Mouse (Mus musculus) cerebellum, postnatal 14 days (tissue): ENCODE measurements around the gene Crybg1.
A peak's percentile ranks its signal among the peaks of the same experiment; 100 is the strongest.

Experiments used
- DNase-seq, 2 experiments: peaks; one replicate each; pipeline ENCODE4 v3.0.0; 2021; ENCODE audit warnings: mixed read lengths in 2 of 2

The Crybg1 gene

DNA sequence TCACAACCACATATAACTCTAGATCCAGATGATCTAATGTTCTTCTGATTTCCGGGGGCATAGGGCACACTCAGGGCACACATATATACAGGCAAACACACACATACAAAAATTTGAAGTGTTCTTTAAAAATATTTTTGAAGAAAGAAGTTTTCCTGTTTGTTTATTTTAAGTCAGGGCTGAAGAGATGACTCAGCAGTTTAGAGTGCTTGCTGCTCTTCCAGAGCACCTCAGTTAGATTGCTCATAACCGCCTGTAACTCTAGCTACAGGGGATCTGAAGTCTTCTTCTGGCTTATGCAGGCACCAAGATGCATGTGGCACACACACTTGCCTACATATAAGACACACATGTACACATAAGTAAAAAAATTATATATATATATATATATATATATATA, 56.9 kb downstream of the Crybg1 start:
- no peak for DNase-seq

DNA sequence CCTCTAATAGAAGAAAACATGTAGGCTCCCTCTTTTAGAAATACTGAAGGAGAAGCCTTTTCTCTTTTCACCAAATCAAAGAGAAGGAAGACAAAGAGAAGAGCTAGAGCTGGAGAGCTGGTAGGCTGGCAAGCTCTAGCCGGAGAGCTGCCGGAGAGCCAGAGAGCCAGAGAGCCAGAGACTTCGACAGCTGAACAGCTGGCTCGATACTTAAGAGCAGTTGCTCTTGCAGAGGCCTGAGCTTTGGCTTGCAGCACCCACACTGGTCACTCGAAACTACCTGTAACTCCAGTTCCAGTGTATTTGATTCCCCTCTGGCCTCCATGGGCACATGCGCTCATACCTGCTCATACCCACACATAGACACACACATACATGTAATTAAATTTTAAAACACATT, 68.3 kb downstream of the Crybg1 start:
- DNase-seq, result no peak

DNA sequence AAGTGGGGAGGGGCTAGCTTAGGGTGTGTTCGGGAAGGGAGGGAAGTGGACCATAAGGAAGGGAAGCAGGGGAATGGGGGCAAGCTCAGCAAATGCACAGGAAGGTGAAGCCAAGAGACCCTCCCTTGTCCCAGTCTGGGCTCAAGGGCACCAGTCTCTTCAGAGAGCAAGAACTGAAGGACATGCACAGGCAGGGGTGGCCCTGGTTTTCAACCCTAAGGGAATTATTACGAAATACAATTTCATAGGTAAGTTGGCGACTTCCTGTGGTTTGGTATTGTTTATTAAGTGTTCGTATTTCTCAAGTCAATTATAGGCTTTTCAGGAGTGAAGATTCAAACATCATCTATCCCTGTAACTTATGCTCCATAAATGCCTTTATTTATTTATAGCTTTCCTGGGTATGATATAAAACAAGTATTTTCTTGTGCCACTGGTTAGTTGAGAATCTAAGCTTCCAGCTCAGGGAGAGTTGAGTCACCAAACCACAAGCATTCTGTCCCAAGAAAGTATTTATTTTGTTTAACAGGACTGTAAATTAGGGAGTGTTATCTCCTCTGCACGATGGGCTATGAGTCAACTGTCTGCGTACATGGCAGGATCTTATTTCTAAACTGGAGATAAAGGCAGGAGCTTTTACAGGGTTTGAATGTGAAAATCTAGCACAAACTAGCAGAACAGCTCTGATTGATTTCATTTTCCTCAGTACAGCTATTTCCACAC, 69.7 kb downstream of the Crybg1 start:
- DNase-seq, result no peak

DNA sequence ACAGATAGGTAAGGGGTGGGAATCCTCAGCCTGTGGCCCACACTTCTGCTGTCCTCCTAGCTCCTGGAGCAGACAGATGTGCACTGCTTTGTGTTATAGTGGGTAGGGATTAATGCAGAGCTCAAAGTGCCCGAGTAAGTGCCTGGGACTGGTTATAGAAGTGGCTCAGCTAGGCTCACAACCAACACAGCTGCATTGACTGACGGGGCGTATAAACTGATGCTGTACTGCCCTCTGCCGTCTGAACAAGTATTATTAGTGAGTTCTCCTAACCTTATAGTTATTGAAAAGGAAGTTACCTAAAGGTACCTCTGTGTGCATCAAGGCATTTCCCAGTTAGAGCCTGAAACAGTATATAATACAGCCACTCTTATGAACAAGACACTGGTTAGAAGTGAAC, 77.6 kb downstream of the Crybg1 start:
- peak; percentile 66 to 70 for DNase-seq

DNA sequence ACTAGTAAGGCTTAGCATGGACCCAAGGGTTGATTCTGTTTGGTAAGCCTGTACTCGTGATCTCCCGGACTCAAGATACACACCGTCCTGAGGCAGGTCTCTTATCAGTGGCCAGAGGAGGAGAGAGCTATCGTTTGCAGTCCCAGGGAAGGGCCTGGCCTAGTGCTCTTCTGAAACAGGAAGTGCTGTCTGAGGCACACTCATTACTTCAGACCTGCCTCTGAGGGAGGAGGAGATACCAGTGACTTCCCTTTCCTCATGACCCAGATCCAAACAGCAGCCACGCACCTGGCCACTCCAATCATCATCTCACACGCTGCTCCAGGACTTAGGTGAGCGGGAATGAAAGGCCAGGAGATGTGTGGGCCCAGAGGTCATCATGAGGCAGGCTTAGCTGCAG, 79.5 kb downstream of the Crybg1 start:
- no peak for DNase-seq

DNA sequence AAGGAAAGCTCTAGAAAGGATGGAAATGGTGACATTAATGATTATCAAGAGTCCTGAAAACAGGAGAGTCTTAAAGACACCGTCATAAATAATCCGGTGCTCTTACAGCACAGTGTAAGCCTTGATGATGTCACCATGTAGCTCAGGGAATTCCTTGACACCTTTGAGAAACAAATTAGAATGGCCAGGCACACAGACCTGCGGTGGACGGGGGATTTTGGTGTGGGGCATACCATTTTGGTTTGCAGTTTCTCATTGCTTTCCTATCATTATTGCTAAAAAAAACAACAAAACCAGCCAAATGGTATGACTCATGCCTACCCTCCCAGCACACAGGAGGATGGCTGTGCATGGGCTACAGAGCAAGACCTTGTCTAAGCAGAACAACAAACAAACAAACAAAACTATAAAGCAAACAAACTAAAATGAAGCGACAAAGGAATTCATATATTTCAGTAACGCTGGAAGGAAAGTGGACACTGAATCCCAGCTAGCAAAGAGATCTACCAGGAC, 82.7 kb downstream of the Crybg1 start:
- no peak for DNase-seq

DNA sequence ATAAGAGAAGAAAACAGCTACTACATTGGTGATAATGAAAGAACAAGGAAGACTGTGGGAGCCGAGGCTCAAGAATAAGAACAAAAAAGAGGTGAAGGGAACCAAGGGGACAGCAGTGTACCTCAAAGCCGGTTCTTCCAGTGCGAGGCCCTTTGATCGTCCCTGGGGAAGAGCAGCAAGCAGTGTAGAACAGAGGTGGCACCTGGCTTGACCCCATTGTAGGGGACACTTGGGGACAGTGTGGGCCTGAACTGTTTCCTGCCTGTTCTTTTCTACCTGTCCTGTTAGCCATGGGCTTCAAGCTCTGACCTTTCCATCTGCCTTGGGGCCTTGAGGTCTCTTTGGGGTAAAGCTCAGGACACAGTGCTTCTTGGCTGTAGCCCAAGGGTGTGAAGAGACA, 85.7 kb downstream of the Crybg1 start:
- DNase-seq, result no peak

DNA sequence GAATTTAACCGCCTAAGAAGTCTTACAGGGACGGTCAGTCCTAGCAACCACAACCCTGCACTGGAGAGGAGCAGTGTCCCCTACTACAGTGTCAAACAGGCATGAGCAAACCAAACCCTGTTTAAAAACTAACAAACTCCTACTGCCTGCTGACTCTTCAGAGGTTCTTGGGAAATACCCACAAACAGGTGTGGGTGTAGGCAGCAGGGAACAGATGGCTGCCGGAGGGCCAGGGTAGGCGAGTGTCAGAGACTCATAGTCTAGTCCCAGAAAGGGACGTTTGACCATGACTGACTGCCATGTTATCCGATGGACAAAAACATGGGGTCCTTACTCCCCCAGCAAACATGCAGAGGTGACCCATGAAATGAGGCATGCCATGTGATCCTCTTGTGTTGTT, 97.7 kb downstream of the Crybg1 start:
- no peak for DNase-seq

DNA sequence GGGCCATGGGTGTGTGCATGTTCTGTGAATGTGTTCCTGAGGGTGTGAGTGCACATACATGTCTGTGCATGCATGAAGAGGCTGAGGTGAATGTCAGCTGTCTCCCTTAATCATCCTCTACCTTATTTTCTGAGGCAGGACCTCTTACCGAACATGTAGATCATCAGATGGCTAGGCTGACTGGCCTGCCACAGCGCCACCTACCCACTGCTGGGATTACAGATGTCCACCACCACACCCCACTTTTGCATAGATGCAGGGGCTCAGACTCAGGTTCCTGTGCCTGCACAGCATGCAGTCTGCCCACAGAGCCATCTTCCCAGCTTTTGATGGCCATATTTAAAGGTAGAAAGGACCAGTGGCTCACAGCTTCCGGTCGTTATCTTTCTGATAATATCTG, 103.9 kb downstream of the Crybg1 start:
- no peak for DNase-seq

DNA sequence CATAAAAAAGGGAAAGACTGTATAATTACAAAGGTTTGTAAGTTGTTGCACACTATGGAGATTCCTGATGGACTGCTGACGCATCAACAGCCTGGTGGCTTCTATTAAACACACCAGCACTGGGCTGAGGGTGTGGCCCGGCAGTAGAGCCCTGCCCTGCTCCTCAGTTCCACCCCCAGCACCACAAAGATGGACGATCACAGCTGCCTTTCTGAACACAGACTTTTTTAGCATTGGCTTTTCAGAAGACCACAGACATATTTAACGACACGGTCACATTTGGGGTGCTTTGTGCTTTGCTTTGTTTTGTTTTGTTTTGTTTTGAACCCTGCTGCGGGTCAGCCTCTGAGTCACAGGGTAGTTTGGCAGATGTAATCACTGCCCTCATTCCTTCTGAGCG, 105.0 kb downstream of the Crybg1 start:
- no peak for DNase-seq

DNA sequence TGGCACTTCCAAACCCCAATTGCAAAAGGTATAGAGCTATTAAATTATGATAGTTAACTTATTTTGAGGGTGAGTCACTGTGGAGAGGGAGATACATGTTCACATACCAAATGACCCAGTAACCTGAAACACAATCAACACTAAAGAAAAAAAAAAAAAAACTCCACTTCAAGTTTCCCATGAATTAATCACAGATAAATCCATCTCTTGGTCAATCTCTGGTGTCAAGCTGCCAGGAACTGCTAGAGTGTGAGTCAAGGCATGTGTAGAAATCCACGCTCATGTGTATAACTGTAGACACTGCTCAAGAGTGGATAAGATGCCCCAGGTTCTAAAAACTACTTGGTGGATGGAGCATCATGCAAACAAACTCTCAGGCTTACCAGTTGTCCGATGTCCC, 109.5 kb downstream of the Crybg1 start:
- DNase-seq, result no peak

DNA sequence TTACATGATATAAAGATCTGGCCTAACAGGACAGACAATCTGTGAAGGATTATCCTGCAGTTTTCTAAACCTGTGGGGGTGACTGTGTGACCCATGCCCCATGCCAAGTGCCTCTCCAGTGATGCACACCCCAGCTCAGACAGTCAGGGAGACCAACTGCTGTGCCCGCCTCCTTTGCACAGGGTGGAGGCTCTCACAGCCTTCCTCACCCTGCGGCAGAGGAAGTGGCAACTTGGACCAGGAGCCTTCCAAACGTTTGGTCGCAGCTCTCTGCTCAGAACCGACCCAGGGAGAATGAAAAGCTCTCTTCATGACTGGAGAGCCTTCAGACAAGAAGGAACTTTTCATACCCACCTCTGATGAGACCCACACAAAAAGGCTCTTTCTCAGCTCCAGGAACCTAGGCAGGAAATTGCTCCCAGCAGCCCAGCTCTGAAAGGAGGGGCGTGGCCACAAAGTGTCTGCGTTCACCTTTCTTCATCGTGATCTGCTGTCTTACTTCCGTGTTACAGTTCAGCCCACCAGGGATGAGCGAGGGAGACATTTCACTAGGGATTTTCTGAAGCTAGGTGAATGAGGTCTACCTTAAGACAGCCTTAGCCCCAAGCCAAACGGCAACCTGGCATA, 110.6 kb downstream of the Crybg1 start:
- DNase-seq, result no peak

DNA sequence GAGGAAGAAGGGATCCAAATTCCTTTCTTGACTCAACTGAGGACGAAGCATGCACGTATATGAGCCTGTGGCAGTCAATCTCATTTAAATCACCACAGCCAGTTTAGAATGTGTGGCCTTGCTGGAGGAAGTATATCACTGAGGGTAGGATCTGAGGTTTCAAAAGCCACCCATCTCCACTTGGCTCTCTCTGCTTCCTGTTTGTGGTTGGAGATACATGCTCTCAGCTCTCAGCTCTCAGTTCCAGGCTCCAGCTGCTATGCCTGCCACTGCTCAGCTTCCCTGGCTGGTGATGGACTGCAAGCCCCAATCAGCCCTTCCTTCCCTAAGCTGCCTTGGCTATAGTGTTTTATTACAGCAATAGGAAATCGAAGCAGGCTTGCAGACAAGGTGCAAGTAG, 119.1 kb downstream of the Crybg1 start:
- no peak for DNase-seq

DNA sequence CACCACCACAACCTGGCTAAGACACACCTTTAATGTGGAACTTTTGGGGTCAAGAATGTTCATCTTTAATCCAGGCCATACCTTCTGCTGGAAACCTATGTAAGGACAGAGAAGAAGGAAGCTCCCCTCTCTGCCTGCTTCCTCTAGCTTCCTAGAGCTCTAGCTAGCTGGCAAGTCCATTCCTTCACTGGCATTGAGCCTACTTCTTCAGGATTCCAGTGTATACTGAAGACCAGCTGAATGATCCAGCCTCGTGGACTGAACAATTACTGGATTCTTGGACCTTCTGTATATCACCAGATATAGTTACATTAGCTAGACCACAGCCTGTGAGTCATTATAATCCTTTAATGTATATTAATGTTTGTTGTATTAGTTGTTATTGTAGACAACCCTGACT, 121.4 kb downstream of the Crybg1 start:
- peak in 1 of 2 experiments; percentile 21 for DNase-seq

DNA sequence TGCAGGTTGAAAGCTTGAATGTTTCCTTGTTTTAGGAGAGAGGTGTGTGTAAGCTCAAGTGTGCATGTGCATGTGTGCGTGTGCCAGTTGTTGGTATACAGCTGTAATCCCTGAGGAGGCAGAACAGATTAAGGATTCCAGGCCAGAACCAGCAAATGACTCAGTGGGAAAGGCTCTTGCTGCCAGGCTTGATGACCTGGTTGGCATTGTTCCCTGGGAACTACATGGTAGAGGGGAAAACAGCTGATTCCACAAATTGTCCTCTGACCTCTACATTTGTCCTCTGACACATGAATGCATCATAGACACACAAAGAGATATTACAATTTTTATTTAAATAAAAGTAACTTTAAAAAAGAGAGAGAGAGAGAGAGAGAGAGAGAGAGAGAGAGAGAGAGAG, 122.5 kb downstream of the Crybg1 start:
- DNase-seq, result peak in 1 of 2 experiments; percentile 29

DNA sequence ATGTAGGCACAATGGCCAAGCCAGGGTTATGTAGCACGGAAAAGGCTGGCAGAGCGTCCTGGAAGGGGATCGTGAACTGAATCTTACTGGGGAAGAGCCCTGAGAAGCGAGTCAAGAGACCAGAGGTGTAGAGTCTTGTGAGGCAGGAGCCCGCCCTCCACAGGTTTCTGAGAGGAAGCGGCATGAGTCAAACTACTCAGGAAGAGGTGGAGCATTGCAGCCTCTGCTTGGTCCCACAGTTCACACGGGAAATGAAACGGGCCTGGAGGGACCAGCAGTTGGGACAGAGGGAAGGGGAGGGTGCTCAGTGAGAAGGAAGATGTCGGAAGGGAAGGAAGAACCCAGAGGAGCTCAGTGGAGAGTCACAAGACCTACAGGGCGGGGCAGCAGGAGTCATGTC, 123.9 kb downstream of the Crybg1 start:
- DNase-seq, result no peak

DNA sequence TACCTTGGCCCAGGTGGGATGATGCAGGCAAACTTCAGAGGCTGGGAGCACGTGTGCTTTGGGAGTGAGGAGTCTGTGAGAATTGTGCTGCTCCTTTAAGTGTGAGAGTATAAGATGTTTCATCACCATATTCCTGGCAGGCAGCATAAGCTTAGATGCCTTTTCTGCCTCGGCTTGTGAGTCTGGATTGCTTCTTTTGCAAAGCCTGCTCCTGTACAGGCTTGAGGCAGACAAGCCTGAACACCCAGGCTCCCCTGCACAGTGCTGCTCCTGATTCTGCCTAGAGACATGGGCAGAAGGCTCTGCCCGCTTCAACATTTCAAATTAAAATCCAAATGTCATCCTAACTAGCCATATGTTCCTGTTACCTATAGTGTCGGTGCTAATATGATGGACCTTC, 128.5 kb downstream of the Crybg1 start:
- DNase-seq, result no peak

DNA sequence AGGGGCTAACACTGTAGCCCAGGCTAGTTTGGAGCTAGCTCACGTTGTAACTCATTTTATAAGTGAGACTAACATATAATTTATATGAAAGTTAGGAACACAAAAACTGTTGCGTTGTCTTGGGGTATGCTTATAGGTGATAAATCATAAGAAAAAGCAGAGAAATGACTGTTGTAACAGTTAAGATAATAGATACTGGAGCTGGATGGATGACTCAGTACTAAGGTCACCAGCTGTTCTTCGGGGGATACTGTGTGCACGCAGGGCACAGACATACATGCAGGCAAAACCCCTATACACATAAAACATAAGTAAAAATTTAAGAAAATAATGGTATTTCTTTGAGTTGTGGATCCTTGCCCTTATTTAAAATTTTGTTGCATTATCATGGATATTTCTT, 130.1 kb downstream of the Crybg1 start:
- DNase-seq, result no peak

DNA sequence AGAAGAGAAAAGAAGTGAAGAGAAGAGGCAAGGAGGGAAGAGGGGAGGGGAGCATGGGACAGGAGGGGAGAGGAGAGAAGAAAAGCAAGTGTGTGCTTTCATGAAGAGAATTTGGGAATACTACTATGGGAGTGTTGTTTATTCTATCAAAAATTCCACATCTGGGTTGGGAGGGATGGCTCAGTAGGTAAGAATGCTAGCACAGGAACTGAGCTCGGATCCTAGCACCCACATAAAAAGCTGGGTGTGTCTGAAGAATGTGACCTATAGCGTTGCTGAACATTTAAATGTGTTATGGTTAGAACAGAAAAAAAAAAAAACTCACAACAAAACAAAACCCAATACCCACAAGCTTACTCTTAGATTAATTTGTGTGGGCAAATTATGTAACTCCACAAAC, 133.0 kb downstream of the Crybg1 start:
- no peak for DNase-seq

DNA sequence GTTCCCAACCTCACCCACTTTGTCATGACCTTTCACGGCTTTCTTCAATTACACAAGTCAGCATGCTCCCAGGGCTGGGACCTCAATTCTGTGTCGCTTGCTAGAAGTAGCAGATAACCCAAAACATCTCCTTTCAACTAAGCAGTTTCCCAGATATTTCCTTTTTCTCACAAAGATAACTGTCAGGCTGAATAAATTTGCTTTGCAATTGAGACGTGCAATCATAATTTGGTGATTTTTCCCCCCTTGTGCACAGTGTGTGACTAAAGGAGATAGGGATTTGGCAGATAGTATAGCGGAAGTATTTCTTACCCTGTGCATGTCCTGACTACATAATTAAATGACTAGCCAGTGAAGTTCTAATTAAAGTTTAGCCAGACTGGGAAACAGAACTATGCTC, 134.8 kb downstream of the Crybg1 start:
- DNase-seq, result no peak

DNA sequence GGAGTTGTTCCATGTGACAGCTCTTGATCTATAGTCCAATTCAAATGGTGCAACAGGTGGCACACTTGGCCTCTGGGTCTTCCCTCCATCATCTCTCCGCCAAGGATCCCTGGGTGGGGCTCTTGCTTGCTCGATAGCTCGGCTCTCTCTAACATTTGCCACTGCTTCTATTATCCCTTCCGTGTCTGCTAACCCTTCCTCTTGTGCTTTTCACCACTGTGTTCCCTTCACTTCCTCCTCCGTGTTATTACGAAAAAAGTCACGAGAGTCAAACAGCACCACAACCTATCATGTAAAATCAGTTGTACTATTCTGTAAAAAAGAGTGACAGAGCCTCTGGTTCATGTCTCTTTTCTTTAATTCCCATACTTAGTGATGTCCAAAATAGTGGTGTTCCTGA, 137.2 kb downstream of the Crybg1 start:
- DNase-seq, result no peak

DNA sequence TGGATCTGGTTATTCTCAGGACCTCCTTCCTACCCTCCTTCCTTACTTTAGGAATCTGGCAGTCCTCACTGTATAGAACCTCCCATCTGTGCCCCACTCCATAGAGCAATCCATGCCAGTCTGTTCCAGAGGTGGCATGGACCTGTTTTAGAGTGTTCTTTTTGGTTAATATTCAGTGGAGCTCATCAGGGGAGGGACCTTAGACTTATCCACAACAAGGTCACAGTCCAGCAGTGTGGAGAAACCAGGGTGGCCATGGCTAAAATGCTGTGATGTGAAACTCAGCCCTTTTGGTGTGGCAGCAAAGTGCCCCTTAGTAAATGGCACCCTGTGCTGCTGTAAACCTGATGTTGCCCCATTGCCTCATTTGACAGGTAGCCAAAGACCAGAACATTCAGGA, 139.8 kb downstream of the Crybg1 start:
- no peak for DNase-seq

DNA sequence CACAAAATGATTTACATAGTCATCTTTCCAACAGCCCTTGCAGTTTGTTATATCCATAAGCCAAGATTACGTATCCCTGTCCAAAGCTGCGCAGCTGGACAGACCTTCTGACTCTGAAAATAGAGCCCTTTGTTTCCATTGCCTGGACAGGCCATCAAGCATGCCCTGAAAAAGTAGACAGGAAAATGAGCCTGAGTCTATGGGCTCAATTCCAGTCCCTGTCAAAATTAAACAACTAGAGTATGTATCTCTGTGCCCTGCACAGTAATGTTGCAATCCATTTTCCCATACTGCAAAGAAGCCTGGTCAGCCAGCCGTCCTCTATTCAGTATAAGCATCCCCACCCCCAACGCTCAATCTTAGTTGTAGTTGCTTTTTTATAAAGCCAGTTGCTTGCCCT, 141.8 kb downstream of the Crybg1 start:
- no peak for DNase-seq
